Mouse (Mus musculus): ENCODE data around the gene Zbed5. TPM values are rescaled to one million over a fixed set of nuclear protein-coding genes. Genes with fewer than 3 reads are reported as not detected.

Gene Zbed5
- total RNA-seq (2012; rRNA removed) (4.5 and 5.4 TPM in 2 replicates), total RNA-seq (2014; rRNA removed) (6.4 and 7.4 TPM in 2 replicates), polyA plus RNA-seq (2012; ENCODE audit: insufficient read length, low read depth) (4.9 and 5.1 TPM in 2 replicates)

- in situ Hi-C loops (cut with MboI; ENCODE audit: low pct_ligation_motif_present, low pct_unique_long_range_greater_than_20kb, low sequenced_read_pairs), result no loop called here
- TF ChIP-seq MAX (IDR thresholded peaks at IDR 0.05; ENCODE audit: low read length) (peak; percentile 91), MYC (IDR thresholded peaks at IDR 0.05; ENCODE audit: low read depth, low read length) (peak; percentile 93), ZNF384 (IDR thresholded peaks at IDR 0.05; ENCODE audit: low read depth, low read length) (no peak), RCOR1 (conservative IDR thresholded peaks at IDR 0.05; ENCODE audit: low read depth, low read length) (no peak), ELF1 (IDR thresholded peaks at IDR 0.05; ENCODE audit: low read depth, low read length) (peak; percentile 71), TBP (conservative IDR thresholded peaks at IDR 0.05; ENCODE audit: low read depth, low read length) (0 out of 2 replicates have a peak, but pooled peaks have one; percentile 12), MAZ (IDR thresholded peaks at IDR 0.05; ENCODE audit: low read depth, low read length) (no peak), USF1 (IDR thresholded peaks at IDR 0.05; ENCODE audit: low read depth, low read length) (no peak; the same call in 1 of the 2 replicates), IRF4 (IDR thresholded peaks at IDR 0.05; ENCODE audit: low read depth, low read length) (no peak), ZKSCAN1 (IDR thresholded peaks at IDR 0.05; ENCODE audit: borderline replicate concordance, low read depth, low read length) (no peak), CHD1 (IDR thresholded peaks at IDR 0.05; ENCODE audit: low read depth, low read length) (no peak), TCF12 (IDR thresholded peaks at IDR 0.05; ENCODE audit: low read depth, low read length) (no peak), NRF1 (IDR thresholded peaks at IDR 0.05; ENCODE audit: low read depth, low read length) (peak; percentile 51), GABPA (IDR thresholded peaks at IDR 0.05; ENCODE audit: insufficient replicate concordance, low read depth, low read length) (no peak), BHLHE40 (IDR thresholded peaks at IDR 0.05; ENCODE audit: low read depth, low read length) (peak; percentile 34; the same call in 1 of the 2 replicates), MAFK (IDR thresholded peaks at IDR 0.05; ENCODE audit: insufficient replicate concordance, low read length) (no peak), HCFC1 (IDR thresholded peaks at IDR 0.05; ENCODE audit: low read depth, low read length) (peak; percentile 57), RAD21 (IDR thresholded peaks at IDR 0.05; ENCODE audit: low read depth, low read length) (no peak), POLR2AphosphoS2 (IDR thresholded peaks at IDR 0.05; ENCODE audit: low read depth, low read length) (no peak), JUN (IDR thresholded peaks at IDR 0.05; ENCODE audit: insufficient read depth, low read depth, low read length) (no peak), SMC3 (IDR thresholded peaks at IDR 0.05; ENCODE audit: low read depth, low read length) (no peak), POLR2A (IDR thresholded peaks at IDR 0.05; ENCODE audit: low read depth, low read length) (peak; percentile 57), USF2 (conservative IDR thresholded peaks at IDR 0.05; ENCODE audit: low read depth, low read length) (no peak), ETS1 (conservative IDR thresholded peaks at IDR 0.05; ENCODE audit: low read depth, low read length) (no peak), EP300 (IDR thresholded peaks at IDR 0.05; ENCODE audit: low read length) (no peak), MEF2A (IDR thresholded peaks at IDR 0.05; ENCODE audit: borderline replicate concordance, low read depth, low read length) (no peak), SIN3A (IDR thresholded peaks at IDR 0.05; ENCODE audit: low read length) (peak; percentile 98), MXI1 (IDR thresholded peaks at IDR 0.05; ENCODE audit: low read depth, low read length) (peak; percentile 99), NELFE (IDR thresholded peaks at IDR 0.05; ENCODE audit: low read depth, low read length) (no peak), ZMIZ1 (IDR thresholded peaks at IDR 0.05; ENCODE audit: low read depth, low read length) (no peak), PAX5 (IDR thresholded peaks at IDR 0.05; ENCODE audit: low read length) (no peak), KAT2A (IDR thresholded peaks at IDR 0.05; ENCODE audit: insufficient replicate concordance, low read length) (no peak), CTCF (conservative IDR thresholded peaks at IDR 0.05 in 1 of 2, IDR thresholded peaks at IDR 0.05 in 1 of 2; ENCODE audit: low read depth in 2 of 2, low read length in 2 of 2) (no peak), ZC3H11A (IDR thresholded peaks at IDR 0.05; ENCODE audit: low read depth, low read length) (no peak), JUND (conservative IDR thresholded peaks at IDR 0.05; ENCODE audit: low read depth, low read length) (no peak), CHD2 (IDR thresholded peaks at IDR 0.05; ENCODE audit: low read length) (peak; percentile 94), UBTF (IDR thresholded peaks at IDR 0.05; ENCODE audit: low read depth, low read length) (no peak), E2F4 (IDR thresholded peaks at IDR 0.05; ENCODE audit: insufficient replicate concordance, low read depth, low read length) (no peak)
Observed at GRCm38 (mm10) chr5:129895198-129896088, at the start of gene Zbed5. Zbed5 (plus strand) TSS chr5:129895723.

More at GRCm38 (mm10) chr5:129895198-129896088, at the start of gene Zbed5:
- peak within 1 kb of the TSS; percentile 18; the same call in 1 of the 2 replicates for H3K9ac ChIP-seq (ENCODE audit: insufficient read depth, low read depth)
- H3K4me2 ChIP-seq (ENCODE audit: insufficient read depth, low read depth, poor library complexity, severe bottlenecking), result peak within 1 kb of the TSS; percentile 95
- H3K4me3 ChIP-seq (replicated peaks in 1 of 3; ENCODE audit: low read depth in 2 of 3, low read length in 2 of 3, poor library complexity in 1 of 3), result peak within 1 kb of the TSS; percentile 64 to 73 (median 72)
- peaks cover 10% of the 10 kb centered on the region for H3K27me3 ChIP-seq (replicated peaks)
- no peaks in the 10 kb centered on the region for H3K79me2 ChIP-seq (replicated peaks; ENCODE audit: control insufficient read depth, extremely low read depth, insufficient read depth, poor library complexity, severe bottlenecking)
- DNase-seq (ENCODE audit: extremely low read depth), result peak; percentile 94
- H3K9me3 ChIP-seq (replicated peaks; ENCODE audit: low read length), result peaks cover 5% of the 10 kb centered on the region
- H3K36me3 ChIP-seq (replicated peaks in 1 of 2; ENCODE audit: control insufficient read depth in 1 of 2, insufficient read depth in 1 of 2, low read length in 1 of 2), result peaks cover 0 to 2% of the 10 kb centered on the region in 2 experiments
- dilution Hi-C loops (cut with MboI; ENCODE audit: extremely low pct_ligation_motif_present, extremely low pct_unique_long_range_greater_than_20kb, low sequenced_read_pairs), result no loop called here
- H3K4me1 ChIP-seq (ENCODE audit: control insufficient read depth in 1 of 2, insufficient read depth in 2 of 2), result peaks cover 3 to 12% of the 10 kb centered on the region in 2 experiments; a peak in 2 of 4 replicates
- H3K27ac ChIP-seq (ENCODE audit: insufficient read depth, low read depth), result no peak within 1 kb of the TSS

Measured in CH12.LX (cell line).